Mouse (Mus musculus): ENCODE measurements at regions not wholly inside any gene's neighbourhood (a gene's known extent, or its start where the extent isn't known, plus 50 kb on each side); places are given as distances from the start of the nearest gene placed in this dataset.

DNA sequence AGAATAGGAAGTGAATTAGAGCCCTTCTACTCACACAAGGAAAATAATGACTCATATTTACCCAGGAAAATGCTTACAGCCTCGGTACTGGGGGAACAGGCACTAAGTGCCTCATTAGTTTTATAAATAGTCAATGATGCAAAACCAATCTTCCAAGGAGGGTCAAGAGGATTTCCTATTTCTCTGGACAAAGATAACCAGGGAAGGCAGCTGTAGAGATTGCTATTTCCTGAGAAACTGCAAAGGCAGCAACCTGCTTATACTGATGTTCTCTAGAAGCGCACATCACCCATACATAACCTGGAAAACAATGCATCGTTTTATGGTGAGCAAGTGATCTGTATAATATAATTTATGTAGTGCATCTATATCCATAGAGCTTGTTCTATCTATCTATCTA is 201.3 kb upstream of the Sash1 start:
- no peak for TF ChIP-seq EP300 (IDR thresholded peaks at IDR 0.05; ENCODE audit: low read length)
- TF ChIP-seq E2F4 (IDR thresholded peaks at IDR 0.05; ENCODE audit: insufficient replicate concordance, low read depth, low read length): no peak
- TF ChIP-seq UBTF (IDR thresholded peaks at IDR 0.05; ENCODE audit: low read depth, low read length): no peak
- TF ChIP-seq CTCF (conservative IDR thresholded peaks at IDR 0.05 in 1 of 2, IDR thresholded peaks at IDR 0.05 in 1 of 2; ENCODE audit: low read depth in 2 of 2, low read length in 2 of 2): no peak
- TF ChIP-seq JUN (IDR thresholded peaks at IDR 0.05; ENCODE audit: insufficient read depth, low read depth, low read length): no peak
- no peak for TF ChIP-seq USF2 (conservative IDR thresholded peaks at IDR 0.05; ENCODE audit: low read depth, low read length)
- TF ChIP-seq GABPA (IDR thresholded peaks at IDR 0.05; ENCODE audit: insufficient replicate concordance, low read depth, low read length): no peak
- TF ChIP-seq ZMIZ1 (IDR thresholded peaks at IDR 0.05; ENCODE audit: low read depth, low read length): no peak
- TF ChIP-seq MAZ (IDR thresholded peaks at IDR 0.05; ENCODE audit: low read depth, low read length): no peak

Data from CH12.LX (cell line).